Mouse (Mus musculus) heart, postnatal 0 days (tissue): ENCODE data around the gene Cttnbp2nl.

Experiments used
- CTCF ChIP-seq: IDR thresholded peaks from 2 replicates; pipeline ENCODE4 v1.5.1; 2016; ENCODE audit warnings: antibody characterized with exemption, control low read depth, low read depth
- EP300 ChIP-seq: IDR thresholded peaks from 2 replicates; pipeline ENCODE4 v1.6.1; 2016; ENCODE audit warnings: antibody characterized with exemption, low read depth

DNA sequence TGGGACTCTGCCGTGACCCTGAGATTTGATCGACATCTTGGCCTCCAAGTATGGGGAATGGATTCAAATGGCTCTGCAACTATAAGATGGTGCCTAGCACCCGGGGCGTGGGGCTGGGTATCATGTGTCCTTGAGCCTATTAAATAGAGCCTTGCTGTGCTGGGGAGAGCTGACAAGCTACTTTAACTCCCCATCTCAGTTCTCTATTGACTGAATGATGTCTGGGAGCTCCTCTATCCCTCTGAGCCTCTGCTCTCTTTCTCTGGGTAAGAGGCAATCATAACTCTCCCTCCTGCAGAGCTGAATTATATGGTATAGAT, 47.3 kb upstream of the Cttnbp2nl start:
- no peak for TF ChIP-seq EP300
- no peak for TF ChIP-seq CTCF
